Mouse (Mus musculus) heart, embryonic 12.5 days (tissue): ENCODE results near the gene Bspry. TPM values are rescaled to one million over a fixed set of nuclear protein-coding genes. Genes with fewer than 3 reads are reported as not detected.

ENCODE experiments used
- ATAC-seq: fragments of 200-750 bp; cut with Nextera tagmentation; 2 replicates; pipeline ENCODE4 v1.8.0; 2017; ENCODE audit warnings: moderate TSS enrichment, moderate library complexity; ENCODE audit not compliant: insufficient number of reproducible peaks, low FRiP score
- H3K27ac ChIP-seq: fragments of 300-500 bp; sonication (generic); 2 replicates; pipeline ENCODE4 v1.5.1; 2016; ENCODE audit warnings: mild to moderate bottlenecking, moderate library complexity; ENCODE audit not compliant: poor library complexity, severe bottlenecking
- H3K27me3 ChIP-seq: fragments of 300-500 bp; sonication (generic); replicated peaks from 2 replicates; pipeline ENCODE4 v1.6.1; 2016; ENCODE audit warnings: mild to moderate bottlenecking, moderate library complexity
- H3K36me3 ChIP-seq: fragments of 300-500 bp; sonication (generic); 2 replicates; pipeline ENCODE4 v1.6.1; 2016; ENCODE audit warnings: mild to moderate bottlenecking, moderate library complexity
- H3K4me1 ChIP-seq: fragments of 300-500 bp; sonication (generic); replicated peaks from 2 replicates; pipeline ENCODE4 v1.6.1; 2016; ENCODE audit warnings: mild to moderate bottlenecking
- H3K4me2 ChIP-seq: fragments of 300-500 bp; sonication (generic); 2 replicates; pipeline ENCODE4 v1.6.1; 2016; ENCODE audit warnings: mild to moderate bottlenecking, moderate library complexity
- H3K4me3 ChIP-seq: fragments of 300-500 bp; sonication (generic); 2 replicates; pipeline ENCODE4 v1.5.1; 2016; ENCODE audit warnings: mild to moderate bottlenecking
- H3K9ac ChIP-seq: fragments of 300-500 bp; sonication (generic); 2 replicates; pipeline ENCODE4 v1.6.1; 2016; ENCODE audit warnings: mild to moderate bottlenecking, moderate library complexity
- H3K9me3 ChIP-seq: fragments of 300-500 bp; sonication (generic); replicated peaks from 2 replicates; pipeline ENCODE4 v1.6.1; 2016; ENCODE audit warnings: mild to moderate bottlenecking, moderate library complexity
- WGBS: fragments of 180-500 bp; shearing (Covaris S2); methylation state at CpG from one replicate; pipeline ENCODE4 v1.1.7; 2016; 5-methylcytosine and 5-hydroxymethylcytosine counted together
- polyA plus RNA-seq: library from polyadenylated mRNA; unstranded; fragments of >200 nt; fragmentation: Nextera tagmentation; extraction: Ambion mirVana; gene quantifications from 2 replicates; pipeline ENCODE4 v1.2.1, GENCODE M21; 2016

Bspry gene
- polyA plus RNA-seq, 1 experiment from 2014 or later = 0.49 TPM

DNA sequence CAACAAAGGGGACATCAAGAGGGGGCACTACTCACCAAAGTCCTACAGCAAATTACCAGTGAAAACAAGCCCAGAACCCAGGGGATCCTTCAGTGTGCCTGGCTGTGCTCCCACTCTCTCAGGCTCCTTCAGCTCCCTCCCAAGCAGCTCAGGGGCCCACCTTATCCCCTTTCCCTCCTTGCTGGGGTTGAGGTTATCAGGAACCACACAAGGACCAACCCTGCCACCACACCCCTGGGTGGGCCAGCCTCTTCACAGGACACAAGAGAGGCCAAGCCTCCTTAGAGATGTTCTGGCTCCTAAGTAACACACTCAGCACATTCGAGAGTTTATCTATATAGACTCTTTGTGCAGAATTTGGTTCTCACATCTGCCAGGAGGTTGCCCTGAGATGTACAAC, 36.7 kb downstream of the Bspry start:
- Histone ChIP-seq H3K4me3 (peak overlapping the region; percentile 20; the same call in 1 of the 2 replicates), H3K27ac (peak overlapping the region; percentile 82), H3K36me3 (peaks cover 24% of the 10 kb centered on the region), H3K27me3 (no peaks in the 10 kb centered on the region), H3K4me2 (peak overlapping the region; percentile 84), H3K4me1 (peaks cover 48% of the 10 kb centered on the region), H3K9me3 (no peaks in the 10 kb centered on the region), H3K9ac (peak overlapping the region; percentile 56; the same call in 1 of the 2 replicates)
- 45% methylated on average over 1 of the region's 1 CpGs for WGBS
- peak; percentile 56 for ATAC-seq

DNA sequence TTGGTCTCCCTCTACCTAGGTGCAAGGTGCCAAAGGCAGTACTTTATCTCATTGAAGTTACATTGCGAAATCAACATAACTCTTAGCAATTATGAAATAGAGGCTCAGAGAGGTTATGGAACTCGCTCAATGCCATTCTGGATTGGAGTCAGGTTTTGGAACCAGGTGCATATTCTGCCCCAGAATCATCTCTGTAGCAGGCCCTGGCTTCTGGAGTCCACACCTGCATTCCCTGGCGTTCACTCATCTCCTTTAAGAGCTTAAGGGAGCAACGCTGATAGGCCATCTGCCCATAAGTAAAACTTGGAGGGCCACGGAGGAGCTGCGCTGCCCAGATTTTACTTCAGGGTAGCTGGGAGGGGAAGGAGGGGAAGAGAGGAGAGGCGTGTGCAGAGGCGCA, 37.2 kb downstream of the Bspry start:
- no peak overlapping the region; the same call in 1 of the 2 replicates for H3K4me3 ChIP-seq
- no peaks in the 10 kb centered on the region for H3K9me3 ChIP-seq
- 82% methylated on average over 8 of the region's 8 CpGs for WGBS
- peak overlapping the region; percentile 82 for H3K27ac ChIP-seq
- ATAC-seq = no peak
- no peak overlapping the region for H3K9ac ChIP-seq
- peaks cover 48% of the 10 kb centered on the region for H3K4me1 ChIP-seq
- H3K27me3 ChIP-seq = no peaks in the 10 kb centered on the region
- peaks cover 19% of the 10 kb centered on the region for H3K36me3 ChIP-seq
- H3K4me2 ChIP-seq = peak overlapping the region; percentile 84

DNA sequence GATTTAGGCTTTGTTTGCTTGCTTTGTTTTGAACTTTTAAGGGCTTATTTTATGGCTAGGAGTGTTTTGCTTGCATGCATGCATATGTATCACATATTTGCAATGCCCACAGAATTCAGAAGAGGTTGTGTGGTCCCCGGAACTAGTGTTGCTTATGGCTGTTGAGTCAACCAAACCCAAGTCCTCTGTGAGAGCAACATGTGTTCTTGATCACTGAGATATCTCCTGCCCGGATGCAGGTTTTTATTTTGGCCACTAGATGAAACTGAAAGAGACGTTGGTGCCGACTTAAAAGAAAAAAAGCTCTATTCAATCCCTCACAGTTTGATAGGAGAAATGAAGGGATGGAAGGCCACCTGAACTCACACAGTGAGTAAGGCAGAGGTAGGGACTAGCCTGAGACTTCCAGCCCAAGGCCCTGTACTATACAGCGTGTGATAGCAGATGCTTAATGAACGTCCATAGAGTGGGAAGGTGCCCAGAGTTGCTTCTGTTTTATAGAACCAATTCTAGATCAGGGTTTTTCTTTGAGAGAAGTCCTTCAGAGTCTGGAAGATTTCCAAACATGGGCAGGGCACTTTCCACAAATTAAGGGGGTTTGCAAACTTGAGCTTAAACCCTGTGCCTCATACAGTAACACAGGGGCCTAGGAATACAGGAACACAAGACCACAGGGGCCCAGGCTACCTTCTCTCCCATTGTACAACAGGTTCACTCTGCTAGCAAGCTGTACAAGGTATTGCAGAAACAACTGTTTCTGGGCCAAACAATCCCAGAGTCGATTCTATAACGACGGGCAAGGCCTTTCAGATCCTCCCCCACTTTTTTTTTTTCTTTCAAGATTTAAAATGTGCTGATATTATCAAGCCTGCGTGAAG, 37.9 kb downstream of the Bspry start:
- 74% methylated on average over 10 of the region's 10 CpGs for WGBS
- no peak for ATAC-seq
- peak overlapping the region; percentile 82 for H3K27ac ChIP-seq
- peaks cover 48% of the 10 kb centered on the region for H3K4me1 ChIP-seq
- H3K27me3 ChIP-seq = no peaks in the 10 kb centered on the region
- H3K9ac ChIP-seq = no peak overlapping the region; the same call in 1 of the 2 replicates
- no peaks in the 10 kb centered on the region for H3K9me3 ChIP-seq
- peaks cover 19% of the 10 kb centered on the region for H3K36me3 ChIP-seq
- peak overlapping the region; percentile 84 for H3K4me2 ChIP-seq
- peak overlapping the region; percentile 74; the same call in 1 of the 2 replicates for H3K4me3 ChIP-seq

DNA sequence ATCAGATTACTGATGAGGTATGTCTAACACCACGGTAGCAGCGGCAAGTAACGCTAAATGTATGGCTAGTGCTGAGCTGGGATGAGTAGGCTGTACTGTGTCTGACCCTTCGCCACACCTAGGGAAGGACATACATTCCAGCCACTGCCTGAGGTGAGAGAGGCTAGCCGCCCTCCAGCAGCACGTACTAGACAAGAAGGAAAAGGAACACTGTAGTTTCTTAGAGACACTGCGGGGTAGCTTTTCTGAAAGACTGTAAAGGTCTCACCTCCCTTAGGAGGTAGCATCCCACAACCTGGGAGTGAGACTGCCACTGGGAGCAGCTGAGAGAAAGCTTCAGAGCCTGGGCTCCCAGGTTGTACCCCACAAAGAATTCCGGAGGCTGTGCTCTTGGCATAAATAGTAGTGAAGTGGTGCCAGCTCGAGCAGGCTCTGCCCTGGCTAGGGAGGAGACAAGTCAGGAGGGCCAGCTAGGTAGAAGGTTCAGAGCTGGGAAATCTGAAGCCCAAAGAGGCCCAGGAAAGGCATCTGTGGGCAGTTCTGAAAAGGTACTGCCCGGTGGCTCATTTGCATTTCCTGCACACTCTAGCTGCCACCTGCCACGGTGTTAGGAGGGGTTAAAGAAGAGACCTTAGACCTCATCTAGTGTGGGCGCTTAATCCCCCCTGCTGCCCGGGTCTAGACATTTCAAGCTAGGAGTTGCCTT, 38.7 kb downstream of the Bspry start:
- peak overlapping the region; percentile 85; the same call in 1 of the 2 replicates for H3K27ac ChIP-seq
- ATAC-seq = no peak
- H3K36me3 ChIP-seq = peaks cover 18% of the 10 kb centered on the region
- H3K4me3 ChIP-seq = peak overlapping the region; percentile 74
- no peaks in the 10 kb centered on the region for H3K27me3 ChIP-seq
- peak overlapping the region; percentile 83 for H3K9ac ChIP-seq
- peak overlapping the region; percentile 84 for H3K4me2 ChIP-seq
- H3K9me3 ChIP-seq = no peaks in the 10 kb centered on the region
- peaks cover 48% of the 10 kb centered on the region for H3K4me1 ChIP-seq
- 47% methylated on average over 13 of the region's 13 CpGs for WGBS

DNA sequence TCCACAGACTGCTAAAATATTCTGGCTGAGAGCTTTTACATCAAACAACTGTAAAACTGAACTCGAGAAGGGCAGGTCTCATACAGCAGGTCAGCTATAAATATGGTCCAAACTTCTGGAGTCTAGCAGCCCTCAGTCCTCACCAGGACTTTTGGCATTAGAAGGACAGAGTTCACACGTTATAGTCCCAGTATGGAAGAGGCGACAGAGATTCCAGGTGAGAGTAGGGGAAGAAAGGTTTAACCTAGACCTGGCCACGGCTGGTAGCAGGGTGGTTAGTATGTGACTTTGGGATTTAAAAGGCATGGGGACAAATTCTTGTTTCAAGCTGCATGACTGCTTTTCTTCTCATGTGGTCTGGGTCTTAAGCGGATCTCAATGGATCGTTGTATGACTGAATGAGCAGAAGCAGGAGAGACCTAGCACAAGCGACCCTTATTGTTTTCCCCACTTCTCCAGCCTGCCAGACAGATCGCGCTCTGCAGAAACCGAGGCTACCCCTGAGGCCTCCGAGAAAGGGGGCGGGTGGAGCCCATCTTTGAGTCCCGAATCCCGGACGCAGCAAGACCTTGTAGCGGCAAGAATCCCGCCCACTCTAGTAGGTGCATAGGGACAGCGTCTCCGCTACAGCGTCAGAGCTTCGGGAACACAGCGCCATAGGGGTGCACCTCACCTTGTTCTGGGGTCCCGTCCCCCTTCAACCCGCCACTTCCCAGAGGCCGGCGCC, 39.4 kb downstream of the Bspry start:
- peak overlapping the region; percentile 85 for H3K27ac ChIP-seq
- peak overlapping the region; percentile 84 for H3K4me2 ChIP-seq
- H3K9me3 ChIP-seq = no peaks in the 10 kb centered on the region
- peaks cover 18% of the 10 kb centered on the region for H3K36me3 ChIP-seq
- peak; percentile 61 for ATAC-seq
- H3K4me3 ChIP-seq = peak overlapping the region; percentile 74
- no peaks in the 10 kb centered on the region for H3K27me3 ChIP-seq
- H3K9ac ChIP-seq = peak overlapping the region; percentile 83
- H3K4me1 ChIP-seq = peaks cover 50% of the 10 kb centered on the region
- WGBS = 3% methylated on average over 26 of the region's 26 CpGs

DNA sequence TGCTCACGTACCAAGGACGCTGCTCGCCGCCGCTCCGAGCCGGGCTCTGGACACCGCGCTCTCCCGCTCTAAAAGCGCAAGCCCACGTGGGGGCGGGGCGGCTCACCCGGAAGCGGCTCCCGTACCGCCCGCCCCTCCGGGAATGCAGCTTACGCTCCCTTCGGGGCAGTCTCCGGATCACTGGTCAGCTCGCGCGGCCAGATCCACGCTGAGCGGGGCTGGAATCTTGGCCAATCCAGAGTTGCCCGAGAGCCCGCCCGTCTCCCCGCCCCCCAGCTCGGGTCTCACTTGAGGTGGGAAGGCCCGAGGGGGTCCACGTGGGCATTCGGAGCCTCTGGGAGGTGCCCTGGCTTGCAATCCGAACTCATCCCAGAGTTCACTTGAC, 40.0 kb downstream of the Bspry start, which contains the start of gene Alad:
Gene Alad (minus strand): TSS at position 70 of the 385 bp plus-strand sequence.
- under 1% methylated on average over 37 of the region's 37 CpGs for WGBS
- no peaks in the 10 kb centered on the region for H3K27me3 ChIP-seq
- H3K4me1 ChIP-seq = peaks cover 52% of the 10 kb centered on the region

DNA sequence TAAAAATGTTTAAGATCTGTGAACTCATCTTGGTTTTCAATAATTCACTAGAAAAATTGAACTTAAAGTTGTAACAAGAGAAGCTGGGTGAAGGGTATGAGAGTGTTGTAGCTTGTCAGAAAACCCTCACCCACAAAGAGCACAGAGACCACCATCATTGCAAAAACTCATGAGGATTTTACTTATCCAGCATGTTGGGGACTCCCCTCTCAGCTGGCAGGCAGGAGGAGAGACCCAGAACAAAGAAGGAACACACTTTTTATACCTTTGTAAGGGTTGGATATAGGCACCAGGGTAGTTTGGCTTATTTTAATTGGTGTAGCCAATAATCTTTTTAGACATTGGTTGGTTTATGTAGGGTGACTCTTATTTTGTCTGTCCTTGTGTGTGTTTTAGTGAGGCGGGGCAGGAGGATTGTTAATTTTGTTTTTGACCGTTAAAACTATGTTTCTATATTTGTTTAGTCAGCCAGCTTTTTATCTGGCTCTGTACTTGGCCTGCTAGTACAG, 41.1 kb downstream of the Bspry start:
- peaks cover 18% of the 10 kb centered on the region for H3K36me3 ChIP-seq
- H3K4me2 ChIP-seq = no peak overlapping the region
- H3K27ac ChIP-seq = no peak overlapping the region
- ATAC-seq = no peak
- peaks cover 41% of the 10 kb centered on the region for H3K4me1 ChIP-seq
- 87% methylated on average over 2 of the region's 2 CpGs for WGBS
- H3K27me3 ChIP-seq = no peaks in the 10 kb centered on the region
- H3K9me3 ChIP-seq = no peaks in the 10 kb centered on the region
- no peak overlapping the region for H3K9ac ChIP-seq
- no peak overlapping the region for H3K4me3 ChIP-seq

More for the DNA sequence above, 40.0 kb downstream of the Bspry start, which contains the start of gene Alad:
- Histone ChIP-seq H3K36me3 (peaks cover 18% of the 10 kb centered on the region), H3K9me3 (no peaks in the 10 kb centered on the region), H3K27ac (peak within 1 kb of the TSS; percentile 85), H3K4me3 (peak within 1 kb of the TSS; percentile 74), H3K9ac (peak within 1 kb of the TSS; percentile 83), H3K4me2 (peak within 1 kb of the TSS; percentile 84)
- peak; percentile 88 for ATAC-seq

DNA sequence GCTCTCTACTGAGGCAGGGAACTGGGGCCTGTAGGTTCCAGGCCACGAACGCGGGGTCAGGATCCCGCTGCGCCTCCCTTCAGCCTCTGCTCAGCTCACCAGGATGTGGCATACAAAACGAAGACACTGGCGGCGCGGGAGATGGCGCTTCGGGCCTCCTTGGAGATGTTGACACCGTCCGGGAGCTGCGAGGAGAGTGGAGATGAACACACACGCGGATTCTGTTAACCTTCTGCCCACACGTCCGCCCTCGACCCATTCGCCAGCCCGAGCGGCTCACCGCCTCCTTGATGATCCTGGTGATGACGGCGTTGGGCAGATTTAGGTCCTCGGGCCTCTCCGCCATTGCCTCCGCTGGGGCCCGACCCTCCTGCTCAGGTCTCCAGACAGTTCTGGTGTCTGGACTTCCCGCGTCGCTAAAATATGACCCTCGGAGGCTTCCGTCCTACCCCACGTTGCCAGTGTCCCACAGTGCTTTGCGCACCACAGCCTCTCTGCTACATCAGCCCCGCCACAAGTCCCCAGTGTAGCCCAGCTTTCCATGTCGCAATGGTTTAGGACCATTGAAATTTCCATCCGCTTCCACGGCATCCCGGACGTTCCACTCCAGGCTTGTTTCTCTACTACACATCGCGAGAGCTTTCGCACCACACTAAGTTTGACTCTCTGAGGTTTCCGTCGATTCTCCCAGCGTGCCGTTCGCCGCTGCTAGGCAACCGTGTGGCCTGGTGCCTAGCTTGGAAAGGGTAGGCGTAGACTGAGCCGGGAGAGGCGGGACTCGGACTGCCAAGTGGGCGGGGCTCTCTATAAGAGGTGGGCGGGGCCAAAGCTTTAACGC, 45.0 kb downstream of the Bspry start, which contains the start of the genes Pole3 and 4933430I17Rik:
Gene Pole3 (minus strand): TSS at position 418 of the 838 bp plus-strand sequence.
Gene 4933430I17Rik (plus strand): TSS at position 719 of the 838 bp plus-strand sequence.
- H3K4me2 ChIP-seq = peak within 1 kb of the TSS; percentile 90
- WGBS = under 1% methylated on average over 59 of the region's 59 CpGs
- peaks cover 9% of the 10 kb centered on the region for H3K4me1 ChIP-seq
- H3K4me3 ChIP-seq = peak within 1 kb of the TSS; percentile 74
- peak within 1 kb of the TSS; percentile 82 for H3K9ac ChIP-seq
- H3K27me3 ChIP-seq = no peaks in the 10 kb centered on the region
- H3K27ac ChIP-seq = peak within 1 kb of the TSS; percentile 76
- no peaks in the 10 kb centered on the region for H3K9me3 ChIP-seq
- peaks cover 18% of the 10 kb centered on the region for H3K36me3 ChIP-seq
- peak; percentile 98 for ATAC-seq

DNA sequence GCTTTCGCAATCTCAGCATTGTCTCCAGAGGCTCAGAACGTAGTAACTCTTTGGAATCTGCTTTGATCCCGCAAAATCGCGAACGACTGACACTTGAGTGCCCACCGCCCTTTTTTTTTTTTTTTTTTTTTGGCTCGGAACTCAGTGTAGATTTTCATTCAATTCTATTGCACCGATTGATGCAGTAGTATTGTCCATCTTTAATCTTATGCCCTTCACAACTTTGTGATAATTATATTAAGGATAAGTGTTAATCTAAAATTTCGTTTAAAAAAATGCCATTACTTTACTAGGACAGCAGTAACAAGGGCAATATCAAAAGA, 45.6 kb downstream of the Bspry start:
- H3K4me2 ChIP-seq = peak overlapping the region; percentile 41; the same call in 1 of the 2 replicates
- WGBS = 1% methylated on average over 10 of the region's 10 CpGs
- no peak overlapping the region; the same call in 1 of the 2 replicates for H3K27ac ChIP-seq
- H3K36me3 ChIP-seq = peaks cover 18% of the 10 kb centered on the region
- H3K9ac ChIP-seq = 0 out of 2 replicates have a peak overlapping the region, but pooled peaks have one; percentile 82
- no peaks in the 10 kb centered on the region for H3K27me3 ChIP-seq
- H3K9me3 ChIP-seq = no peaks in the 10 kb centered on the region
- no peak for ATAC-seq
- peaks cover 10% of the 10 kb centered on the region for H3K4me1 ChIP-seq
- peak overlapping the region; percentile 74 for H3K4me3 ChIP-seq

DNA sequence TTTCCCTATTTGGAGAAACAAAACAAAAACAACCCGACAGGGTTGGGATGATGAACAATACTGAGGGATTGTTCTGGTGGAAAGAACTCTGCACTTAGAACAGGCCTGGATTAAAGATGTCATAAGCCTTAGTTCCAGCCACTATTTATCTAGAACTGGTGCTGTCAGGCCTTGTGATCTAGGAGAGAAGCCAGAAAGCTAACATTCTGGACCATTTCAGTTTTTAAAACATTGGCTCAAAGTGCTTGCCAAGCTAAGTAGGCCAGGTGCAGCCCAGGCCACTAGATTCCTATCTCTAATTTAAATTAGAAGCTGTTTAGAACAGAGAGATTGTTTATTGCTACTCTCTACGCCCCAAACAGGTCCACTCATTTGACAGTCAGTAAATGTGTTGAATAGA, 46.4 kb downstream of the Bspry start:
- Histone ChIP-seq H3K4me3 (no peak overlapping the region), H3K9me3 (no peaks in the 10 kb centered on the region), H3K9ac (no peak overlapping the region), H3K36me3 (peaks cover 18% of the 10 kb centered on the region), H3K27me3 (no peaks in the 10 kb centered on the region), H3K4me1 (peaks cover 18% of the 10 kb centered on the region), H3K4me2 (no peak overlapping the region), H3K27ac (no peak overlapping the region)
- no peak for ATAC-seq
- WGBS = 54% methylated on average over 2 of the region's 2 CpGs
